Mouse (Mus musculus) layer of hippocampus, postnatal 25 days (tissue): Measurements from ENCODE around the gene Dbil5. TPM values are rescaled to one million over a fixed set of nuclear protein-coding genes. Genes with fewer than 3 reads are reported as not detected.
A peak's percentile ranks its signal among the peaks of the same experiment; 100 is the strongest.

ENCODE experiments used
- DNase-seq, 2 experiments: peaks; one replicate each; pipeline ENCODE4 v3.0.0; 2022; ENCODE audit warnings: mixed read lengths in 2 of 2, low spot score in 1 of 2; ENCODE audit errors: extremely low spot score in 1 of 2
- total RNA-seq, 2 experiments: library from RNA; stranded (reverse); gene quantifications; 2 replicates each; pipeline ENCODE4 v1.2.3; 2021

Dbil5 gene
- total RNA-seq, 2 experiments from 2014 or later, result 1.2 to 1.4 TPM

DNA sequence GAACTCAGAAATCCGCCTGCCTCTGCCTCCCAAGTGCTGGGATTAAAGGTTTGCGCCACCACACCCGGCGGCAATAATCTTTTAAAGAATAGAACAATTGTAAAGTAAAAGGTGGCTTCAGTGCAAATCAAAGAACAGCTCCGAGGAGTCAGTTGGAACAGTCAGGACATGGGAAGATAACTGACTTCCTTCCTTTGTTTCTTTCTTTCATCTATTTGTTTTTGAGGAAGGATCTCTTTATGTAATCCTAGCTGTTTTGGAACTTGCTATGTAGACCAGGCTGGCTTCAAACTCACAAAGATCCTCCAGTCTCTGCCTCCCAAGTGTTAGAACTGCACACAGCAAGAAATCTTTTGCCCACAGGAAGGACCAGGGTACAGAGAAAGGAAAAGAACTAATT, 7.2 kb downstream of the Dbil5 start:
- no peak for DNase-seq

DNA sequence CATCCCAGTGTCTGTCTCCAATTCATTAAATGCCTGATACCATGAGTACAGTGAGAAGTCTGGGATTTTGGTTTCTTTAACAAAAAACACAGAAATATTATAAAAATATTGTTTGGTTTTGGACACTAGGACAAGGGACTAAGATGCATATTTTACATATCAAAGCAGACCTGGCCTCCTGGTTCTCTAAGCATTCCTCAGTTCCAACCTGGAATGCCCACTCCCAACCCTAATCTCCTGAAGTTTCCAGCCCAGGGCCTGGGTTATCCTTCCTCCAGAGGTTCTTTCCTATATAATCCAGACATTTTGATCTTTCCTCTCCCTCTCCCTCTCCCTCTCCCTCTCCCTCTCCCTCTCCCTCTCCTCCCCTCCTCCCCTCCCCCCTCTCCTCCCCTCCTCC, 7.6 kb downstream of the Dbil5 start:
- no peak for DNase-seq

GRCm38 (mm10) chr11:76236136-76236535, 18.7 kb downstream of the Dbil5 start:
- DNase-seq, result no peak

GRCm38 (mm10) chr11:76239750-76240149, 22.3 kb downstream of the Dbil5 start:
- DNase-seq, result no peak

DNA sequence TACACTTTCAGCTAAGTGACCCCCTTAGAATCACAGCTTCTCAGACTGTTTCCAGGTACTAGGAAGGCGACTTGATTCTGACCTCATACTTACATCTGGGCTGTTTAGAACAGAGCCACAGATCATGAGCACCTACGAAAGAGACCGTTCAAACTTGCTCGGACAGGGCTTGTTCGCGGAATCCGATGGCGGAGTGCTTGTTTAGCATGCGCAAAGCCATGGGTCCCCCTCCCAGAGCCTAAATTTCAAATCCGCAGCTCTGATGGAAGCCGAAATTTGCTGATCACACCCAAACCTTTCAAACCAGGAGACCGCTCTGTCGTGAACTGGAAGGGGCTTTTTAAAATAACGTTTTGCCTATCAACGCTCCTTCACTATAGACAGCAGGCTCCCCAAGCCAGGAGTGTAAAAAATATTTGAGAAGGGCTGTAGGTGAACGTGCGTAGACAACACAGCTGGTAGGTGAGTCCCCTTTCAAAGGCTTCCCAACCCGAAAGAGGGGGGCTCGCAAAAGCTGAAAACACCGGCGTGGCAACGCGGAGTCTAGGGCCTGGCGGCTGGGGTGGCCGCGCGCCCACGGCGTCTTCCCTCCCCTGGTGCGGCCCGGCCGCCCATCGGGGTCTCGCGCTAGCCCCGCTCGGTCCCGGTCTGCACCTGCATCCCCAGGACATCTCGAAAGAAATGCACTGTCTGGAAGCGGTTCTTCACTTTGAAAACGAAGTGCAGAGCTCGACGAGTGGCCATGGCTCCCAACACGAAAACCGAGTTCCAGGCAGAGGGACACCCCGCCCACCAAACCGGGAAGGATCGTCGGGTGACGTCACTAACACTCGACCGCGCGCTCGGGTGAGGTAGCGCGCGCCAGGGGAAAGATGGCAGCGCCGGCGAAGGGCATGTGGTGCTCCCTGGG, 25.7 kb downstream of the Dbil5 start, which contains the start of the genes Mrm3 and Glod4:
Gene Mrm3, plus strand, starts transcription at position 815 of the 910 bp plus-strand sequence.
Gene Glod4, minus strand, starts transcription at position 825 of the 910 bp plus-strand sequence.
- DNase-seq, result peak; percentile 93

DNA sequence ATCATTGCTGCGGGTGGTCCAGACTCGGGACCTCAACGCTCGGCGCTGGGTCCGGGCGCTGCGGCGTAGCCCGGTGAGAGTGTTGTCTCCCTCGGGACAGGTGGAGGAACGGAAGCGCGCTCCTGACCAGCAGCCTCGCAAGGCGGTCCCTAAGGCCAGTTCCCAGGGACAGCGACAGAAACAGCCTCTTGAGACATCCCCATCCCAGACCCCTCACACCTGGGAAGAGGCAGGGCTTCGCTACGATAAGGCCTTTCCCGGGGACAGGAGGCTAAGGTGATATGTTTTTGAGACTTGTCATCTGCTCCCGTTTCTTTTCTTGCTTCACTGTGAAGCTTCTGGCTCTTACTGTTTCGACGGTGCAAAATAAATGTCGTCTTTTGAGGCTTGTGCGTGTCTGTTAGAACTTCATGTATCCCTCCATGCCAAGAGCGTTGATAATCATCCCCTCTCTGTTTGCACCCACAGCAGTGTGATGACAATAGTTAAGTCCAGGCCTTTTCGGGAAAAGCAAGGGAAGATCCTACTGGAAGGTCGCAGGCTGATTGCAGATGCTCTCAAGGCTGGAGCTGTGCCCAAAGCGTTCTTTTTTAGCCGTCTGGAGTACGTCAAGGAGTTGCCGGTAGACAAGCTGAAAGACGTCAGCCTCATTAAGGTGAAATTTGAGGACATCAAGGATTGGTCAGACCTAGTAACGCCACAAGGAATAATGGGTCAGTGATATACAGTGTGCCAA, 26.6 kb downstream of the Dbil5 start:
- no peak for DNase-seq

GRCm38 (mm10) chr11:76246439-76246838, 29.0 kb downstream of the Dbil5 start:
- DNase-seq, result no peak

DNA sequence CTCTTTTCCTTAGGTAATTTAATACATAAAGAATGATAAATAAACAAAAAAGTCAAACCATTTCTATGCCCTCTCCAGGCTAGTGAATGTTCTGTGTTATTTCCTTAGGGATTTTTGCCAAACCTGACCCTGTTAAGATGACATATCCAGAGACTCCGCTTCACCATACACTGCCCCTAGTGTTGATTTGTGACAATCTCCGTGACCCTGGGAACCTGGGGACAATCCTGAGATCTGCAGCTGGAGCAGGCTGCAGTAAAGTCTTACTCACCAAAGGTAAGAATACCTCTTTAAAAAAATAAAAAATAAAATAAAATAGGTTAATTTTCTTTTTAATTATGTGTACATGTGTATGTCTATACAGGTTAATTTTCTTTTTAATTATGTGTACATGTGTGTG, 29.8 kb downstream of the Dbil5 start:
- no peak for DNase-seq

DNA sequence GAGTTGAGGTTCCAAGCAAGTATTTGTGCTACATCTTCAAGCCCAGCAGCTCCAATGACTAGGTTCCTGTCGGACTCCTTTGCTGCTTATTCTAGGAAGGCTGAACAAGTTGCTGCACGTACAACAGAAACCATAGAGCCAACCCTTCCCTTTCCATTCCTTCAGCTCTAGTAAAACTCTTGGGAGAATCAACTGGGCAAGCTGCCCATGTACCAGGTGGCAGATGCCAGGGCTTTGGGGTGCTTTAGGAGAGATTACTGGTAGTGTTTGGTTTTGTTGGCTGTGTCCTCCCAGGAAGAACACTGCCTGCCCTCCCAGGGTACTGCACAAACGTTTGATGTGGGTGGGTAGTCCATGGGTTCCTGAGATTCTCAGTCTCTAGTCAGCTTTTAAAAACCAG, 34.6 kb downstream of the Dbil5 start:
- no peak for DNase-seq

GRCm38 (mm10) chr11:76253145-76253917, 35.9 kb downstream of the Dbil5 start:
- peak; percentile 76 to 93 for DNase-seq

DNA sequence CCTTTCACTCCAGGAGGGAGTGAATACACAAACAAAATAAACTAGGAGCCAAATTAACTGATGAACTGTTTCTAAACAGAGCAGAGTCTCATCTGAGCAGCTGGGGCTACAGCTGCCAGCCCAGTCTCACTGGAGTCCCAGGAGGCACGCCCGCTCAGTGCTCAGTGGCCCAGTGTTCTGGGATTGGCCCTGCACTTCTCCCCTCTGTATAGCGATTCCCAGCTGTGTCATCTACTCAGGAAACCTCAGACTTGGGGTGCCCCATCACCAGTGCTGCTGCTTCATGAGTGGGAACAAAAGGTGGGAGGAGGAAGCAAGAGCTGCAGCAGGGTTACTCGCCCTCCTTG, 36.5 kb downstream of the Dbil5 start:
- no peak for DNase-seq

GRCm38 (mm10) chr11:76255431-76256001, 38.1 kb downstream of the Dbil5 start:
- DNase-seq, result no peak

- DNase-seq, result no peak
Measured at GRCm38 (mm10) chr11:76256129-76256528, 38.7 kb downstream of the Dbil5 start.

DNA sequence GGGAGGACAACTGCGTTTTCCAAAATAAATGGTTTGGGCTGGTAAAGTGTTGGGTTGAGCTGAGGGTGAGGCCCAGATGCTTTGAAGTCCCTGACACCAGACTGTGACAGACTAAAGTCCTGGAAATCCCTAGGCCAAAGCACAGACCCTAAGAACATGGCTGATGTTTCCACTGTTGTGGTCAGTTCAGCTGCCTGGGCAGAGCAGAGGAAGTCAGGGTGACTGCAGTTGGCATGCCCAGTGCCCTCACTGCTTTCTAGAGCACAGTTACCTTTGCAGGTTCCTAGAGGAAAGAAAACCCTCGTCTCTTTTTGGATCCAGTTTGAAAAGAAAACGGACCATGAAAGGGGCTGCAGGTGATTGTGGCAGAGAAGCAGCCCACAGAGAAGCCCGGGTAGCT, 40.0 kb downstream of the Dbil5 start:
- DNase-seq, result no peak

DNA sequence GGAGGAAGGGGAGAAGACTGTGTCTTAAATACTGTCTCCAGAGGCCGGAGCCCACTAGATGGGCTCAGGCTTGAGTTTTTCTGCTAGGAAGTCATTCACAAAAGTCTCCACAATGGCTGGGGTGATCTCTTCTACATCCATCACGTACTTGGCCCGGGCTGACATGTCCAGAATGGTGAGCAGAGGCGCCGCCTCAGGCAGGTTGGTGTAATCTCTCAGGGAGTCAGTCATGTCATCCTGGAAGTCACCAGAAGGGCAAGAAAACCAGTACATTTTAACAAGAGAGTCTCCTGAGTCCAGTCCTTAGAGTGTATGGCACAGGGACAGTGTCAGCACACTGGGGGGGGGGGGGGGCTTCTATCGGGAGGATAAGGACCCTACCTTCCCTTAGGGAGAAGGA, 41.1 kb downstream of the Dbil5 start:
- DNase-seq, result no peak

- DNase-seq, result no peak
Measured at GRCm38 (mm10) chr11:76260208-76261050, 43.0 kb downstream of the Dbil5 start.

- no peak for DNase-seq
Measured at GRCm38 (mm10) chr11:76261224-76261623, 43.8 kb downstream of the Dbil5 start.

DNA sequence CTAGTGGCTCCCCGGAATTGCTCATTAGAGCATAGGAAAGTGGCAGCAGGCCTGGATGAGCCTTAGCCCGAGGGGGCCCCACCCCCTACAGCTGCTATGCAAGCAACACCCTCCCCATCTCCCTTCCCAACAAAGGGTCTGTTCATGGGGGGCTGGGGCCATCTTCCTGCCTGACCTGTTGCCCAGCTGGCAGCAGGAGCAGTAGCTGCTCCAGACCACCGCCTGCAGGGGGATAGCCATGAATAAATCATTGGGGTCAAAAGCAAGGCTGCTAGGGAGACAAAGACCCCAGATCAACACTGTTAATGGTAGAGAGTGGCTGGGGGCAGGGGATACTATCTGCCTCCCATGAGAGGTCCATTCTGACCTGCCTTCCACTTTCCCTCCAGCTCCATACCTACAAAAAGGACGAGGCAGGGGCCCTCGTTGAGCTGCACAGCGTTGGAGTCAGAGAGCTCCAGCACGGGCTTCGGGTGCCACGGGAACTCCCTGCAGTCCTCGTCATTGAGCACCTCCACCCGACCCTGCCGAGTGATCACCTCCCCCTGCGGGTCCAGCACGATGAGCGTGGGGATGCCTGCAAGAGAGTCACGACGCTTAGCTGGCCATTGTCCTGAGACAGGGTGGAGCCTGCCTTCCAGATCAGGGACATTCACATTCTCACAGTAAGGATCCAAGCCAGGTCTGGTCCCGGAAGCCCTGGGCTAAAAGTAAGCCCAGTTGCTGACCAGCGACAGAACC, 45.4 kb downstream of the Dbil5 start:
- DNase-seq, result no peak

GRCm38 (mm10) chr11:76267550-76267949, 50.1 kb downstream of the Dbil5 start:
- DNase-seq, result no peak
